Mouse (Mus musculus) urinary bladder, postnatal 4 days (tissue): Measurements from ENCODE around the gene 4930469K13Rik.

ENCODE experiments used
- DNase-seq, 2 experiments: peaks; one replicate each; pipeline ENCODE4 v3.0.0; 2021 to 2022; ENCODE audit warnings: low spot score in 2 of 2

The 4930469K13Rik gene

DNA sequence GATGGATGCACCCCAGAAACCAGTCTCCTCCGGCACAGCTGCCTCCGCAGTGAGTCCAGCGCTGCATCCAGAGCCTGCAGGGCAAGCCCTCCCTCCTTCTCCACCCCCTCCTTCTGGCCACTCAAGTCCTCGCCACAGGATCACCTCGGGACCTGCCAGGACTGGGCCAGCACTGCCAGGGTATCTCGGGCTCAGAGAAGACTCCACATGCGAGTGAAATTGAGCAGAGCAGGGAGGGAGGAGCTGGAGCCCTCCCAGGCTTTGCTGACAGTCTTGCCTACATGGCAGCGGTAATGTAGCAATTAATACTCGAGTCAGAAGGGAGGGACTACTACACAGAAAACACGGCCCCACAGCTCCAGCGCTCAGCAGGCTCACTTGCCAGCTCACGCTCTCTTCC lies 105.4 kb downstream of the 4930469K13Rik start, which contains the start of gene Kcnip1:
Gene Kcnip1 (minus strand): TSS at position 215 of the 400 bp plus-strand sequence.
- no peak for DNase-seq

DNA sequence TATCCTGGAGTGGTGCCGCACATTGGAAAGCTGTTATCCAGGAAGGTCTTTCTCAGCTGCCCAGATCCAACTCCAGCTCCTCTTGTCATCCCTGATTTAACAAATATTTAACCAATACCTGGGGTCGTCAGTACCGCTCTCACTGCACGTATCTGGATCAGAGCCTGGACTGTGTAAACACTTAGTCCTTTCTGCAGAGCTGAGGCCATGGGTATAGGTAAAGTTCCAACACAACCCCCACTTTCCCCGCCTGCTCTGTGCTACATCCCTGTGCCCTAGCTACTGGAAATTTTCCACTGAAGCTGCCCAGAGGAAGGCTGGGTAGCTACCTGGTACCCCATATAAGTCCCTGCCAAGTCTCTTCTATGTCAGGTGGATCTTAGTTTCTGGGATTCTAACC lies 108.4 kb downstream of the 4930469K13Rik start:
- no peak for DNase-seq

DNA sequence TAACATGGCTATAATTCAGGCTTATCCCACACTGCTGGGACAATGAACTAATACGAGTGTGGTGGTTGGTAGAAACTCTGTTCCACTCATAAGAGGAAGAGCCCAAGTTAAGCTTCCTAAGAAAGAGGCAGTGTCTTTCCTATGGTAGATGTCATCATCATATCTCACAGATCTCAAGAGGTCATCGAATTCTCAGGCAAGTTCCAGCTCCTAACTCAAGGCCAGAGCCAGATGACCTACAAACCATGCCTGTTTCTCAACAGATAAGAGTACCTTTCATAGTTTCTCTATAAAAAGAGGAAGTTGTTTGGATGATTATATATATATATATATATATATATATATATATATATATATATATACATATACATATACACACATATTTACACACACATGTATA lies 111.8 kb downstream of the 4930469K13Rik start:
- DNase-seq: no peak

DNA sequence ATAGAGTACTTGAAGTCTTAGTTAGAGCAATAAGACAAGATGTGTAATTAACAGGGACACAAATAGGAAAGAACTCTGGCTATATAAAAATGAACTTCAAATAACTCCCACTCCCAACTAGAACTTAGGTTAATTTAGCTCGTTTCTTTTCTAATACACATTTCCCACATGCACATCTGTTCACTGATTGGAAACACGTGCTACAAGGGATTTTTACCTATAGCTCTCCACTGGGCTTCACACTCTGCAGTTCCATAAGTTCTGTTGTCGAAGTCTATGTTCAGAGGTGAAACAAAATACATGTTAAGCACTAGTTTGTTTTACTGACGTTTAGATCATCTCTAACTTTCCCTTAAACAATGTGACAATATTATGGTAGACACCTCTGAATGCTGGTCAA lies 118.2 kb downstream of the 4930469K13Rik start:
- no peak for DNase-seq

DNA sequence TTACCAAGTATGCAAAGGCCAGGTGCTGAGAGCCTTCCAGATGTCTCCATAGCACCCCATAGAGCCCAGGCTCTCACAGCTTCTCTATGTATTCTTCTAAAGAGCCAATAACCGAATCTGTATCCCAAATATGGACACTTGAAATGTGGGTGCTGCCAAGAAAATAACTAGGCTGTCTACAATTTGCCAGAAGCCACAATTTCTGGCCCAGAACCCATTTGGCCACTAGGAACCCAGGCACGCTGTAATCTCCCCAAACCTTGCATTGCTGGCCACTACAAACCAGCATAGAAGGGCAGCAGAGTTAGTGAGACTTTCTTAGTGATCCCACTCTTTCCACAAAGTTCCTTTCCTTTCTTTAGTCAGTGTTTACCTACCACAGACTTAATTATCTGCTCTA lies 123.2 kb downstream of the 4930469K13Rik start:
- no peak for DNase-seq

DNA sequence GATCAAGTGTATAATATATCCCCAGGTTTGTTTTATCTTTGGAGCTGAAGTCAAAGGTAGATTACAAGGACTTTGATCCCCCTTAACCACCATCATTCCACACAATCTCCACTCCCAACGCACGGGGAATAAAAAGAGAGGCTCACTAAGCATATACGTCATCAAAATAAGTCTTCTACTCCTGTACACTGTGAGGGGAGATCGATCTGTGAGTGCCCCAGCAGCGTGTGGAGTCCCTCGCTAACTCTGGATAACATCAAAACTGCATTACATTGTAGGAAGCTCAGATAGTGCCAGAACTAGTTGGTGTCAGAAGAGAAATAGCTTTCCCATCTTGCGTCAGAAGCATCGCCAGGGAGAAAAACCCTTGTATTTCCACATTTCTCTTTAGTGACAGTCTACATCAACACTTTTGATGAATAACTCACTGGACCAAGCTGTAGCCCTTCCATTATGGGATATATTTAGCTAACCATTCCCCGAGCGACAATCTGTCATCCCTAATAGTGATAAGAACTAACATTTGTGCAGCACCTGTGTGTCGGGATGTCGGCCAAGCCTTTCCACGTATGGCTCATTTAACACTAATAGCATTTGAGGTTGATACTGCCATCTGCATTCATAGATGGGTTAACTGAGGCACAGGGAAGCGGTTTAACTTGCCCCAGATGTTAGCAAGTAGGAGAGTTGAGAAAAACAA lies 123.9 kb downstream of the 4930469K13Rik start:
- no peak for DNase-seq

DNA sequence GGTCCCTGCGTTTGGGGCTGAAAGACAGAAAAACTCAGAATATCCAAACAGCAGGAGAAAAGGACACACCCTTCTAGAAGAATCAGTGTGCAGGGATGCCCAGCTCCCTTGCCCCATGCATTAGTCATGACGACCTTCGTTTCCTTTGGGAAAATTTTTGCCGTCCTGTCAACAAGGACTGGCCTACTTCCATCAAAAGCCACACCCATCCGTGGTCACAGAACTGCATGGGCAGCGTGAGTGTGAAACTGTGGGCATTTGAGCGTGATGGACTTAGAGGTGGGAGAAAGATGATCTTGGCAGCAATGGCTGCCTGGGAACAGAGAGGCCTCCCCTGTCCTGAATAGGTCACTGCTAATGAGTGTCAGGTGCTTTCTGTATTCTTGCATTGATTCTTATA lies 126.2 kb downstream of the 4930469K13Rik start:
- no peak for DNase-seq

DNA sequence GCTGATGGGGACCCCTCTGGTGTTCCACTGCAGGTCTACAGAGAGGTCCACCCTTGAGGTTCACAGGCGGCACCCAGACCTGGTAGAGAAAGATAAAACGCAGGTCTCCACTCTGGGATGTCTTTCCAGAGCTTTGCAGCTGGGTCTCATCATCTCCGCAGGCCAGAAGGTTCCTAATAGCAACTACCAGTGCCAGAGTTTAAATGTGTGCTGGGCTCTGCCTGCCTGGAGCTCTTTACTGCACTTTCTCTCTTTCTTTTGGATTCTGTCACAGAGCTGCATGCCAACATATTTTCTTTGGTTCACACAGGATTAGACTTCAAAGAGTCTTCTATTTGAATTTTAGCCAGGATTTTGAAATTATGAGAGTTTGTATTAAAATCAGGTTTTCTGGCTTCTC lies 129.2 kb downstream of the 4930469K13Rik start:
- no peak for DNase-seq

DNA sequence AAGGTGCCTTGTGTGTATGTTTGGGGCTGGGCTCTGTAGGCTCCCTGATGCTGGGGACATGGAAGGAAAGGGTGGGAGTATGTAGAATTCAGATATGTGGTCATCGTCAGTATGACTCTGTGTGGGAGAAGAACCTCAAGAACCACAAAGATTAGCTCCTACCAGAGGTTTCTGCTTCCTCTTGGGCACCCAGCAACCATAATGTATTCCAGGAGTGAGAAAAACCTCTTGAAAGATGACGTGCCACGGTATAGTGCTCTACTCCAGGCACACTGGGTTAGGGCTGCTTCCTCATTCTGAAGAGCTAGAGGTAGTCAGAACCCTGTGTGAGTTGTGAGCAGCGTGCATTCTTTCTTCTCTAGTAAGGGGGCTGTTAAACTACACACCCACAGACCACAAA lies 130.6 kb downstream of the 4930469K13Rik start:
- DNase-seq: no peak

DNA sequence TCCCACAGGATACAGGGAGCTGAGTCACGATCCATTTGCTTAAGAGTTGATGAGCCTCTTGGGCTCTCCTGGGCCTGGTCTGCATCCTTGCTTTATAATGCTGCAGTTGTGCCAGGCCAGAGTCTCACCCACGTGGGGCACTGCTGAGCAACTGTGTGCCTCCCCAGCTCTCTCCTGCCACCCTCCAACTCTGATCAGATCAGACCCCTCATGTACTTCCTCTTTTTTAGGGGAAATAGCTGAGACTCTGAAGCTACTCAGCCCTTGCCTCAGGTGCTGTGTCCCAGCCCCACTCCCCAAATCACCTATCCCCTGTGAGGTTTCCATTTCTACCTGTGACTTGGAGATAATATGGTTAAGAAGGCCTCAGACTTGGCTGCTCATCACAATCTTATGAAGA lies 133.0 kb downstream of the 4930469K13Rik start:
- no peak for DNase-seq

DNA sequence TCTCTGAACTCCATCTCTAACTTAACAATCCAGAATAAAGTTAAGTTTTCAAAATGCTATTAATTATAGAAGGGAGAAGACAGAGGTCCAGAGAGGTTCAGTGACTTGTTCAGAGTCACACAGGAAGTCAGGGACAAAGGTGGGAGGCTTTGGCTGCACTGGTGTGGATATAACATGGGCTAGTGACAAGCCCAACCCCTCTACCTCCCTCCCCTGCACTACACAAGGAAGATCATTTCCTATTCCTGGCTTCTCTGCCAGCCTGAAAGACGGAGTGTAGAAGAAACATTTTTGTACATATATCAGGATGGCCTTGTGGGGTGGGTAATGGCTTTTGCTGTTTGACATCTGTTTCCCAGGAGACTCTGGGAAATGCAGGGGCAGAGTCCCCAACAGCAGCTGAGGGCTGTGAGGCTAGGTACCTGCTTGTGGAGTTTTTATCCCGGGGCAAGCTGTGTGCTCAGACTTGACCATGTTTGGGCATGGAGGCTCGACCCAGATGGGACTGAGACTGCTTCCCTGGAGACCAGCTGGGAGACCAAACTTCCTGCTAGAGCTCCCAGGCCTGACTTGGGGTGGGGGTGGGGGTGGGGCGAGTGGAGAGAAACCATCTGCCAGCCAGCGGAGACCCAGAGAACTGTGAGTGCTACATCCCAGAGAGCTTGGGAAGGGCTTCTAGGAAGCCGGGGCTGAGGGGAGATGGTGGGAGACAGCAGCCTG lies 135.5 kb downstream of the 4930469K13Rik start, which contains the start of gene Kcnmb1:
Gene Kcnmb1 (plus strand): TSS at position 326 of the 720 bp plus-strand sequence.
- DNase-seq: no peak

DNA sequence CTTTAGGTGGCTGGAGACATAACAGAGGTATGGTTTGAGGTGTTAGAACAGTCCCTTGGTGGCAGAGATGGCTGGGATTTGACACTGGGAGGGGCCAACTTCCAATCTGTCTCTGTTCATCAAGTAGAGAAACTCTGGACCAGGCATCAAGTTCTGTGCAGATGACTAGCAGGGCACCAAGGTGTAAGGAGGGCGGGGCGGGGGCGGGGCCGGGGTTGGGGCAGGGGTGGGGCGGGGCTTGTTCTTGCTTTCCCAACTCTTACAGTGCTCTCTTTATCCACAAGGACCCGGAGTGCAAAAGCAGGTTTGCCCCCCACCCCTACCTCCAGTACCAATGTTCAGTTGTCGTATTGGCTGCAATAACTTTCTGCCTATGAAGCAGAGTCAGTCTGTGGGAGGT lies 136.2 kb downstream of the 4930469K13Rik start:
- no peak for DNase-seq

DNA sequence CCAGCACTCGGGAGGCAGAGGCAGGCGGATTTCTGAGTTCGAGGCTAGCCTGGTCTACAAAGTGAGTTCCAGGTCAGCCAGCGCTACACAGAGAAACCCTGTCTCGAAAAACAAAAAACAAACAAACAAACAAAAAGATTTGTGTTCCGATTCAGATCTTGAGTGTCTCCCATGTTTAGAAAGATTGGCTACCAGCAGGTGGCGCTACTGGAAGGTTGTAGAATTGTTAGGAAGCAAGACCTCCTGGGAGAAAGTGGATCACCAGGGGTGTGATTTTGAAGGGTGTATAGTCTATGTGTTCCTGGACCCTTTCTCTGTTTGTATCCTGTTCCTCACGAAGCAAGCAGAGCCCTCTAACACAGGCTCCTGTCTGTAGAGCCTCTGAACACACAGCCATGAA lies 139.6 kb downstream of the 4930469K13Rik start:
- DNase-seq: peak in 1 of 2 experiments; percentile 69

DNA sequence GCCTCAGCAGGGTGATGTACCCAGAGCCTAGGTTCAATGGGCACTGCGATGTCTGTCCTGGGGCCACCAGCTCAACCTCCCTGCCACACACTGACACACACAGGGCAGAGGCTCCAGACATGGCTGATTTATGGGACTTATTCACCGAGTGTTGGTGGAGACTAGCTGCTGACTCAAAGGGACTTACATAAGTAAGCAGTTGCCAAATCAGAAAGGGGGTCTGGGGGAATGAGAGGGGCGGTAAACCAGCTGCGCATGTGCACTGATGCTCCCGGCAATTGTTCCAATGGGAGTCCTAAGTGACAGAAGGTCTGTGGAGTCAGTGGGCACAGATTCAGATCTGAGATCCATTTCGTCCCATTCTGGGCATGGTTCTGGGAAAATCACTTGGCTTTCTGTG lies 140.8 kb downstream of the 4930469K13Rik start:
- DNase-seq: no peak

DNA sequence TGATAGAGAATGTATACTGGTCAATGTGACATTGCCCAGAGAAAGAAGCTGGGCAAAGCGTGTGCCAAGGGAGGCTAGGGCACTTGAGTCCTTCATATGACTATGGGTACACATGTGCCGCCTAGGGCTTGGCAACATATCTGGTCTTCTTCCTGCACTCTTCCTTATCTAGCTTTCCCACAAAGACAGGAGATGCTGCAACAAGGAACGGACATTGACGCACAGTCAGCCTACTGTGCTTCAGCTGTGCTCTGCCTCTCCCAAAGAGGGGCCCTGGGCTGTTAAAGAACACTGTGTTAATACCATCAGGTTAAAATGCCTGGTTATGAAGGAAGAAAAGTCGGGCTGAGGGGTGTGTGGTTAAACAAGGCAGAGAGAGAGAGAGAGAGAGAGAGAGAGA lies 141.7 kb downstream of the 4930469K13Rik start:
- no peak for DNase-seq

DNA sequence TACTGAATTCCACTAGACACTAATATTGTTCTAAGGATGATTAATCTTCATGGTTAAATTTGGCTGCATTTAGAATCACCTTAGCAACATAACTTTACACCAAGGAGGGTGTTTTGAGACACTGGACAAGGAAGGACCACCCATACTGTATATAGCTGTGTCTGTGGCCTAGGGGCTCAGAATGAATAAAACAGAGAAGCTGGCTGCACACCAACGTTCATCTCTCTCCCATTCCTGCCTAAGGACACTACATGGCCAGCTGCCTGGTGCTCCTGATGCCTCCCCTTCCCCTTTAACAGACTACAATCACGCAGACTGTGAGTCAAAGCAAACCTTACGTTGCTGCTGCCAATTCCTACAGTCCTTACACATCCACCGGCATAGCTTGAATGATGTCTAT lies 142.4 kb downstream of the 4930469K13Rik start:
- no peak for DNase-seq

DNA sequence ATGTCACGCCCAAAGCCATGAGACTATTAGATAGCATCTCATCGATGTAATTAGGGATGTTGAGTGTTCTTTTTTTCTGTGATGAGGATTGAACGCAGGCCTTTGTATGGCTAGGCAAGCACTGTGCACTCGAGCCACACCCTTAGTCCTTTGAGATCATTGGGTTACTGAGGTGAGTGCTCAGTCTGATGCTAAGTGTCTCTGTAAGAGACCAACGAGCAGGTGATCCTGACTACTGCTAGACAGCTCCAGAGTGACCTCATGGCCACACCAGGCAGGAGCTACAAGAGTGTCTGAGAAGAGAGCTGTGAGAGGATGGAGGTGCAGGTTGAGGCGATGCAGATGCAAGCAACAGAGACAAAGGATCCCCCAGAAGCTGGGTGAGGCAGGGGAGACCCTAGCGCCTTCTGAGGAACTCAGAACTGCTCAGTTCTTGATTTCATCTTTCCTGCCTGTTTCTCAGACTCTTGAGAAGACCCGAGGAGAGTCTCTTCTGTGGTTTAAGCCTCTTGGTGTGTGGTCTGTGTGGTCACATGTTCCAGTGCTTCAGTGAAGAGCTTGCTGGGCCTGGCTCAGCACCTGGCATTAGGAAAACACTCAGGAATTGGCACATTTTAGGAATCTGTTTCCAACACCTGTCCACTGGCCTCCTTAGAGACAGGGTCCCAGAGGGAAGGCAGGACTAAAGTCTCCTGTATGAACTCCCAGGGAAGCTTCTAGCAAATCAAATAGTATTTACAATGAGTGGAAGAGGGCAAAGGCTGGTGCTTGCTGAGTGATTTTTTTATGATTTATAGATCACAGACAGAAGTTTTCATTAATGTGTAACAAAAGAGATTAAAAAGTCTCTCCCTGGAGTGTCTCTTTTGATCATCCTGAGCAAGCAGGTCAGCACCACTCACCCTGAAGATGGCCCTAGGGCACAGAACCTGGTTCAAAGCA lies 146.4 kb downstream of the 4930469K13Rik start:
- no peak for DNase-seq

DNA sequence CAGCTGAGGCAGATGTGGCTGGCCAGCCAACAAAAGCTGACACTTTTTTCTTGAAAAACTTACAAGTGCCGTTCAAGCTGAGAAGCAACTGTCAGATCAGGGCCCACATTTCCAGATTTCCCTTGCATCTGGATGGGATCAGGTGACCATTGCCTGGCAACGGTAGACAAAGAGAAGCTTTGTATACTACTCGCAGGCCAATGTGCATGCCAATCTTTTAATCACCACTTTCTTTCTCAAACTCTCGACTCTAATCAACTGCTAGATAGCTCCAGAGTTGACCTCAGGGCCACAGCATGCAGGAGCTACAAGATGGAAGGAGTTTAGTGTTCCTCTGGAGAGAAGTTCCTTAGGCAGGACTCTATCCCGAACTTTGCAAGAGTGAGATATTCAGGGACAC lies 147.2 kb downstream of the 4930469K13Rik start:
- DNase-seq: no peak

DNA sequence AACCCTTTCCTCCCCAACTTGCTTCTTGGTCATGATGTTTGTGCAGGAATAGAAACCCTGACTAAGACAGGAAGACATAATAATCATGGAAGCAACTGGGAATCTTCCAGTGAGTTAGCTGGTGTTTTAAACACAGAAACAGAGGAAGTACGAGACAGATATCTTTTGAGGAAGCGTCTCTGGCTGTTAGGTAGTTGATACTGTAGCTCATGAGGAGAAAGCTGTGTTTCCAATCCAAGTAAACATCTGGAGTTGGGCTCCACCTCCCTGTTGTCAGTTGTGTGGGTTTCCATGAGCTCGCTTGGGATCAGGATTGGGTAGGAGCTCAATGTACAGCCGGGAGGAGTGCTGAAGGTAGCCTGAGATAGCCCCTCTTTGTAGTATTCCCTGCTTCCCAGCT lies 151.9 kb downstream of the 4930469K13Rik start:
- no peak for DNase-seq

DNA sequence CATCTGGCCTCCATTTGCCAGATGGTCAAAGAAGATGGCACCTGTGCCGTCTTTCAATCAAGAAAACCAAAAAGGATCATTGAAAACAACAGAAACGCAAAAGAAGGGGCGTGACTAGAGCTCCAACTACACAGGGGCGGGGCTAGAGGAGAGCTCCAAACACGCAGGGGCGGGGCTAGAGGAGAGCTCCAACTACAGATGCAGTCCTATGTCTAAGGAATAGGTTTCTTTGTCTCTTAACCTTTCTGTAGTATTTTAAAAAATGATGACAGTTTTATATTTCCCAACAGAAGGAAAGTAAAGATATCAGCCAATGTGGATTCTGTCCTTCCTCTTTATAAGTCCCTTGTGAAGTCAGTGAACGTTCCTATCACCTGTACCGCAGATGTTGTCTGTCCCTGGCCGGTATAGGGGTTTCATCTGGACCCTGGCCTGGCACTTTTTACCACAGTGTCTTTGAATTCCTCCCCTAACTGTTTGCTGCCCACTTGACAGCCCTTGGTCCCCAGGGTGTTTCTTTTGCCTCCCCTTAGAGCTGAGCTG lies 153.5 kb downstream of the 4930469K13Rik start:
- no peak for DNase-seq

DNA sequence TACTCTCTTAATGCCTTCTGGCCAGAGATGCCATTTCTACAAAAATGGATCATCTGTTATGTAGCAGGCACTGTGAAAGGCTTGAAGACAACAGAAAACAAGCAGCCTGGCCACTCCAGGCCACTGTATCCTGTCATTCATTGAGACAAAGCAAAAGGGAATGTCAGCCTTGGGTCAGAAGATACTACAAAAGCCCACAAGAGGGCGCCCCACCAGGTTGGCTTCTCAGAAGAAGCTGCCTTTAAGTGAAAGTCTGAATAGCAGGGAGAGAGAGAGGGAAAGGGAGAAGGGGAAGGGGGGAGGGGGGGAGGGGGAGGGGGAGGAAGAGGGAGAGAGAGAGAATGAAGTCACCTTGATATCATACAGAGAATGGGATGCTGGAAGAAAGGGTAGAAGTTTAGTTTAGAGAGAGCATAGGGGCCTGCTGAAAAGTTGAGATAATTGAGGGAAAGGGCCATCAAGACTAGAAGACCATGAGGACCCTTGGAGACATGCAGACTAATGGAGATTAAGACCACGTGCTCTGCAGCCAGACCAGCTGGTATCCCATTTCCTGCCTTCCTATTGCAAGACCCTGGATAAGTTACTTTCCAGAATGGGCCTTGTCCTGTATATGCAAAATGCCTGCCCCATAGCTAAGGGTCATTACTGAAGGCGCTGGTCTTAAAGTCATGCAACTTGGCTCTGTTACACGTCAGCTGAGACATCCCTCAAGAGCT lies 154.1 kb downstream of the 4930469K13Rik start:
- DNase-seq: no peak
